8 mouse cellular contexts compared by ENCODE assay signal in the genomic region with DNA sequence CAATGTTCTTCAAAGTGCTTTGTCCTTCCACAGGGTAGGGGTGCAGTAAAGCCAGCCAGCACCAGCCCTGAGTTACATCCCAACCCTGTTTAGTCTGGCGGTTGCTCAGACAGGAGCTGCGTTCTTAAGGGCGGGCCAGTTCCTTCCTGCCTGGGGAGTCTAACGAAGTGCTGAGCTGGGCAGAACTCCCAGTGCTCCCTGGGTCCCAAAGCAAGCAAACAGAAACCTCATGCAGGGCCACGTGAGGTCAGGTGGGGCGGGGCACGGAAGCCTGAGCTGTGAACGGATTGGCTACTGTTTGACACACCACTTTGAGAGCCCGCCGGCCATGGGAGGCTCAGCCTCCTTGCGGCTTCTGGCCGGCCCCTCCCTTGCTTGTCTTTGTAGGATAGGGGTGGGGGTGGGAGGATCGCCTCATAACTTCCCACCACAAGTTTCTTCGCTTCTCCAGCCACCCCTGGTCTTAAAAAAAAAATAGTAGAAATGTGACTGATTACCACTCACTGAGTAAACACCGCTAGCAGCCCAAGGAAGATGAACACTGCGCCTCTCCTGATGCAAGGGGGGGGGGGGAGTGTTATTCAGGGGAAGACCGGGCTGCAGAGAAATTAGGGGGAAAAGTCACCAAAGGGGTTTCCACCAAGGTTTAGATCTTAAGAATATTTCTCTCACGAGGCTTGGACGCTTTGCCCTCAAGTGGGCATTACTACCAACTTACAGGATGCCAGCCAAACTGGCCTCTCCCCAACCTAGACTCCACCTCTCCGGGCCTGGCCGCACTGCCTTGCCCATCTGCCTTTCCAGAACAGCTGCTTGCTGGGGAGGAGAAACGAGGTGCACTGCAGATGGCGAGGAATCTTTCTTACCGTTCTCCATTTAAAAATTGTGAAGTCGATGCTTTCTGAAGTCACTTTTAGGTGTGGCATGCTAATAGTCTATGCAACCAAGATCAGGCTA.
A peak's percentile ranks its signal among the peaks of the same experiment; 100 is the strongest.
DNase-seq lines count a peak whose midpoint lies in the region; ATAC-seq and TF ChIP-seq lines count a peak whose summit lies in the region.

No protein-coding gene starts in this region.

- H3K4me3 ChIP-seq in bone marrow macrophage, adult 2 months (ENCODE audit: insufficient read depth, low read length): peak overlapping the region; percentile 1; the same call in 1 of the 2 replicates
- H3K4me3 ChIP-seq in heart, embryonic 11.5 days (ENCODE audit: low read depth, low read length): peak overlapping the region; percentile 19; the same call in 1 of the 2 replicates
- peak overlapping the region; percentile 9 for H3K4me3 ChIP-seq in kidney, embryonic 16.5 days (ENCODE audit: low read length)
- H3K4me3 ChIP-seq in liver, embryonic 12.5 days: peak overlapping the region; percentile 42

- H3K4me1 ChIP-seq in bone marrow macrophage, adult 2 months (ENCODE audit: control insufficient read depth, insufficient read depth, low read length): peaks cover 38% of the 10 kb centered on the region
- H3K4me1 ChIP-seq in heart, embryonic 11.5 days (ENCODE audit: control insufficient read depth, insufficient read depth, low read length): no peaks in the 10 kb centered on the region
- peaks cover 13% of the 10 kb centered on the region; the same call in 1 of the 2 replicates for H3K4me1 ChIP-seq in kidney, embryonic 16.5 days (ENCODE audit: insufficient read depth, low read length)
- H3K4me1 ChIP-seq in liver, embryonic 12.5 days: peaks cover 14% of the 10 kb centered on the region; the same call in 1 of the 2 replicates

- peak; percentile 100 for ATAC-seq in erythroblast, adult 5-6 weeks (replicated peaks; ENCODE audit: low FRiP score, poor library complexity, severe bottlenecking)
- ATAC-seq in heart, embryonic 11.5 days (replicated peaks; ENCODE audit: insufficient number of reproducible peaks, low FRiP score, low TSS enrichment): peak; percentile 97
- peak; percentile 98 for ATAC-seq in kidney, embryonic 16.5 days (ENCODE audit: low FRiP score, low TSS enrichment)
- ATAC-seq in liver, embryonic 12.5 days: peak; percentile 98

- 0 out of 2 replicates have a peak overlapping the region, but pooled peaks have one; percentile 10 for H3K9ac ChIP-seq in heart, embryonic 11.5 days (ENCODE audit: low read depth, low read length)
- no peak overlapping the region for H3K9ac ChIP-seq in kidney, embryonic 16.5 days (replicated peaks; ENCODE audit: low read length)
- peak overlapping the region; percentile 35; the same call in 1 of the 2 replicates for H3K9ac ChIP-seq in liver, embryonic 12.5 days

- peak overlapping the region; percentile 88 for H3K27ac ChIP-seq in bone marrow macrophage, adult 2 months (ENCODE audit: insufficient read depth, low read depth, low read length)
- peak overlapping the region; percentile 35 for H3K27ac ChIP-seq in heart, embryonic 11.5 days (ENCODE audit: low read depth, low read length)
- H3K27ac ChIP-seq in kidney, embryonic 16.5 days (ENCODE audit: low read length): peak overlapping the region; percentile 76
- peak overlapping the region; percentile 72 for H3K27ac ChIP-seq in liver, embryonic 12.5 days

- H3K4me2 ChIP-seq in heart, embryonic 11.5 days: peak overlapping the region; percentile 60
- H3K4me2 ChIP-seq in kidney, embryonic 16.5 days (replicated peaks; ENCODE audit: low read depth, low read length): peak overlapping the region; percentile 44
- H3K4me2 ChIP-seq in liver, embryonic 12.5 days: peak overlapping the region; percentile 67

- H3K36me3 ChIP-seq in heart, embryonic 11.5 days (ENCODE audit: control insufficient read depth, insufficient read depth, low read length): no peaks in the 10 kb centered on the region
- no peaks in the 10 kb centered on the region for H3K36me3 ChIP-seq in kidney, embryonic 16.5 days (ENCODE audit: insufficient read depth, low read length)
- H3K36me3 ChIP-seq in liver, embryonic 12.5 days: no peaks in the 10 kb centered on the region
- no peaks in the 10 kb centered on the region for H3K36me3 ChIP-seq in splenic B cell, adult 2 months (ENCODE audit: control insufficient read depth, insufficient read depth, low read length, poor library complexity, severe bottlenecking)

- no peaks in the 10 kb centered on the region for H3K9me3 ChIP-seq in heart, embryonic 11.5 days (replicated peaks; ENCODE audit: control insufficient read depth, low read length)
- no peaks in the 10 kb centered on the region for H3K9me3 ChIP-seq in kidney, embryonic 16.5 days (ENCODE audit: low read length)
- H3K9me3 ChIP-seq in liver, embryonic 12.5 days (replicated peaks): no peaks in the 10 kb centered on the region

- no peak for TF ChIP-seq CTCF in bone marrow macrophage, adult 2 months (IDR thresholded peaks at IDR 0.05; ENCODE audit: low read depth, low read length)

- H3K27me3 ChIP-seq in heart, embryonic 11.5 days (ENCODE audit: control insufficient read depth, insufficient read depth, low read length): no peaks in the 10 kb centered on the region
- H3K27me3 ChIP-seq in kidney, embryonic 16.5 days (ENCODE audit: insufficient read depth, low read length): peaks cover 21% of the 10 kb centered on the region; the same call in 1 of the 2 replicates
- peaks cover 20% of the 10 kb centered on the region for H3K27me3 ChIP-seq in liver, embryonic 12.5 days (replicated peaks)
- H3K27me3 ChIP-seq in splenic B cell, adult 2 months (ENCODE audit: control insufficient read depth, insufficient read depth, low read length, poor library complexity, severe bottlenecking): no peaks in the 10 kb centered on the region

- peak; percentile 84 for DNase-seq in A20 (ENCODE audit: low read depth, low spot score)
- peak; percentile 89 for DNase-seq in naive thymus-derived CD4-positive, alpha-beta T cell, adult 2 months (ENCODE audit: low read depth)
- DNase-seq in splenic B cell, adult 2 months (ENCODE audit: low read depth, low spot score): peak; percentile 85

- no peak for TF ChIP-seq POLR2A in bone marrow macrophage, adult 2 months (IDR thresholded peaks at IDR 0.05; ENCODE audit: borderline replicate concordance, low read depth, low read length)

- 21% methylated on average over 25 of the region's 25 CpGs for WGBS in heart, embryonic 11.5 days (ENCODE audit: insufficient replicate concordance)
- 26% methylated on average over 25 of the region's 25 CpGs for WGBS in kidney, embryonic 16.5 days
- 12% methylated on average over 23 of the region's 25 CpGs for WGBS in liver, embryonic 12.5 days (ENCODE audit: insufficient replicate concordance)

Comparison
In these comparisons a context has a peak if more than half of its experiments do, and no peak if none do; other contexts are left out.
1. Peak in every context shown above with its lines: DNase-seq, ATAC-seq, H3K4me3 ChIP-seq and H3K27ac ChIP-seq.
2. H3K27ac ChIP-seq: peak in every context shown above with its lines; median percentile 88 in bone marrow macrophage, adult 2 months; 76 in kidney, embryonic 16.5 days; 72 in liver, embryonic 12.5 days; 35 in heart, embryonic 11.5 days.